Mouse (Mus musculus): Measurements from ENCODE around the gene Zdhhc5. TPM values are rescaled to one million over a fixed set of nuclear protein-coding genes. Genes with fewer than 3 reads are reported as not detected.
A peak's percentile ranks its signal among the peaks of the same experiment; 100 is the strongest.

Gene Zdhhc5
- total and polyA plus RNA-seq, 3 experiments = 25.4 to 45.5 (median 37.7) TPM

GRCm38 (mm10) chr2:84695007-84695695 lies 19.8 kb downstream of the Zdhhc5 start:
- in situ Hi-C loops (cut with MboI; ENCODE audit: low pct_ligation_motif_present, low pct_unique_long_range_greater_than_20kb, low sequenced_read_pairs) = no loop called here
- Histone ChIP-seq H3K27me3 (replicated peaks) (no peaks in the 10 kb centered on the region), H3K79me2 (replicated peaks; ENCODE audit: control insufficient read depth, extremely low read depth, insufficient read depth, poor library complexity, severe bottlenecking) (no peaks in the 10 kb centered on the region), H3K27ac (ENCODE audit: insufficient read depth, low read depth) (no peak overlapping the region), H3K9ac (ENCODE audit: insufficient read depth, low read depth) (no peak overlapping the region), H3K4me3 (replicated peaks in 1 of 3; ENCODE audit: low read depth in 2 of 3, low read length in 2 of 3, poor library complexity in 1 of 3) (no peak overlapping the region), H3K9me3 (replicated peaks; ENCODE audit: low read length) (no peaks in the 10 kb centered on the region), H3K36me3 (replicated peaks in 1 of 2; ENCODE audit: control insufficient read depth in 1 of 2, insufficient read depth in 1 of 2, low read length in 1 of 2) (peaks cover 43 to 81% of the 10 kb centered on the region in 2 experiments), H3K4me2 (ENCODE audit: insufficient read depth, low read depth, poor library complexity, severe bottlenecking) (no peak overlapping the region), H3K4me1 (ENCODE audit: control insufficient read depth in 1 of 2, insufficient read depth in 2 of 2) (no peaks in the 10 kb centered on the region)
- DNase-seq (ENCODE audit: extremely low read depth) = no peak
- dilution Hi-C loops (cut with MboI; ENCODE audit: extremely low pct_ligation_motif_present, extremely low pct_unique_long_range_greater_than_20kb, low sequenced_read_pairs) = no loop called here
- TF ChIP-seq ETS1 (conservative IDR thresholded peaks at IDR 0.05; ENCODE audit: low read depth, low read length) = no peak
- no peak for TF ChIP-seq MAFK (IDR thresholded peaks at IDR 0.05; ENCODE audit: insufficient replicate concordance, low read length)
- TF ChIP-seq CHD1 (IDR thresholded peaks at IDR 0.05; ENCODE audit: low read depth, low read length) = no peak
- no peak for TF ChIP-seq MYC (IDR thresholded peaks at IDR 0.05; ENCODE audit: low read depth, low read length)
- no peak for TF ChIP-seq NRF1 (IDR thresholded peaks at IDR 0.05; ENCODE audit: low read depth, low read length)
- TF ChIP-seq POLR2AphosphoS2 (IDR thresholded peaks at IDR 0.05; ENCODE audit: low read depth, low read length) = no peak
- TF ChIP-seq MXI1 (IDR thresholded peaks at IDR 0.05; ENCODE audit: low read depth, low read length) = no peak
- no peak for TF ChIP-seq PAX5 (IDR thresholded peaks at IDR 0.05; ENCODE audit: low read length)
- no peak for TF ChIP-seq ZKSCAN1 (IDR thresholded peaks at IDR 0.05; ENCODE audit: borderline replicate concordance, low read depth, low read length)
- no peak for TF ChIP-seq JUN (IDR thresholded peaks at IDR 0.05; ENCODE audit: insufficient read depth, low read depth, low read length)

- dilution Hi-C loops (cut with MboI; ENCODE audit: extremely low pct_ligation_motif_present, extremely low pct_unique_long_range_greater_than_20kb, low sequenced_read_pairs) = no loop called here
- peak; percentile 19; the same call in 1 of the 2 replicates for TF ChIP-seq POLR2A (IDR thresholded peaks at IDR 0.05; ENCODE audit: low read depth, low read length)
- TF ChIP-seq ZMIZ1 (IDR thresholded peaks at IDR 0.05; ENCODE audit: low read depth, low read length) = no peak
- Histone ChIP-seq H3K4me2 (ENCODE audit: insufficient read depth, low read depth, poor library complexity, severe bottlenecking) (no peak overlapping the region), H3K9me3 (replicated peaks; ENCODE audit: low read length) (no peaks in the 10 kb centered on the region), H3K36me3 (replicated peaks in 1 of 2; ENCODE audit: control insufficient read depth in 1 of 2, insufficient read depth in 1 of 2, low read length in 1 of 2) (peaks cover 67 to 93% of the 10 kb centered on the region in 2 experiments), H3K27me3 (replicated peaks) (no peaks in the 10 kb centered on the region), H3K27ac (ENCODE audit: insufficient read depth, low read depth) (no peak overlapping the region), H3K79me2 (replicated peaks; ENCODE audit: control insufficient read depth, extremely low read depth, insufficient read depth, poor library complexity, severe bottlenecking) (0 out of 2 replicates have a peak, but pooled peaks cover 2% of the 10 kb centered on the region), H3K4me3 (replicated peaks in 1 of 3; ENCODE audit: low read depth in 2 of 3, low read length in 2 of 3, poor library complexity in 1 of 3) (no peak overlapping the region), H3K4me1 (ENCODE audit: control insufficient read depth in 1 of 2, insufficient read depth in 2 of 2) (peaks cover 0 to 4% of the 10 kb centered on the region in 2 experiments; a peak in 1 of 4 replicates), H3K9ac (ENCODE audit: insufficient read depth, low read depth) (no peak overlapping the region)
- in situ Hi-C loops (cut with MboI; ENCODE audit: low pct_ligation_motif_present, low pct_unique_long_range_greater_than_20kb, low sequenced_read_pairs) = no loop called here
- DNase-seq (ENCODE audit: extremely low read depth) = no peak
Observed at GRCm38 (mm10) chr2:84690050-84690449, 24.9 kb downstream of the Zdhhc5 start.

All from CH12.LX (cell line).